Mouse (Mus musculus): ENCODE measurements at regions not wholly inside any gene's neighbourhood (a gene's known extent, or its start where the extent isn't known, plus 50 kb on each side); places are given as distances from the start of the nearest gene placed in this dataset.

GRCm38 (mm10) chr11:19468373-19468772 is 449.6 kb upstream of the Meis1 start:
- TF ChIP-seq CTCF (IDR thresholded peaks at IDR 0.05; ENCODE audit: low read depth) (no peak), EP300 (IDR thresholded peaks at IDR 0.05; ENCODE audit: low read depth) (no peak)
